Mouse (Mus musculus): ENCODE data around the gene Ap2a1.

Ap2a1 gene

DNA sequence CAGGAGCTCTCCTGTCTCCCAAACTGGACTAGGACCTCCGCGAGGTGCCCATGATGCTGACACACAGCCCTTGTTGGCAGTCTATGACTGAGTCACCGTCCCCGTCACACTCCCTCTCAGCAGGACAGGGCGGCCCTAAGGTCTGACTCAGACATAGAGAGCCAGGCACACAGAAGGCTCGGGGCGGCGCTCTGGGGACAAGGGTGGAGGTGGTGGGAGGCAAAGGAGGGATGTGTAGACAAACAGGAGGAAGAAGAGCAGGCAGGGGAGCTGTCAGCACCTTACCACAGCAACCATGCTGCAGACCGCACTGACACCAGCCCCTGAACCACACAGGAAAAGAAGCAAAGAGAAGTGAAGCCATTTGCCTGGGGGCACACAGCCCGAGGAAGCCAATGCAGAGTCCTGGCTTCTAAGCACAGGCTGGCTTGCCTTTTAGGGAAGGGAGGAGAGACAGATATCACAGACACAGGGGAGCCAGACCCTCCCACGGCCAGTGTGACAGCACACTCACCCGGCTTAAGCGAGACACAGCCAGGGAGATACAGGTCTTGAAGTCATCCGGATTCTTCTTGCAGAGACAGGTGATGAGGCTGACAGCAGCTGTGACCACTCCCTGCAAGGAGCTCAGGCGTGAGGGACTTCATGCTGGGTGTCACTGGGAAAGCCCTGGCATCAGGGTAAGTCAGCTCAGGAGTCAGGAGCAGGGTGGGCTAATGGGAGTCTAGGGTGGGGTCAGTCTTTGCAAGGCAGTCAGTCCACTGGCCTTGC lies 20.4 kb downstream of the Ap2a1 start:
- in situ Hi-C loops (cut with MboI; ENCODE audit: low pct_unique_long_range_greater_than_20kb in 1 of 2, low sequenced_read_pairs in 2 of 2, unreplicated experiment in 1 of 2), result no loop called here

DNA sequence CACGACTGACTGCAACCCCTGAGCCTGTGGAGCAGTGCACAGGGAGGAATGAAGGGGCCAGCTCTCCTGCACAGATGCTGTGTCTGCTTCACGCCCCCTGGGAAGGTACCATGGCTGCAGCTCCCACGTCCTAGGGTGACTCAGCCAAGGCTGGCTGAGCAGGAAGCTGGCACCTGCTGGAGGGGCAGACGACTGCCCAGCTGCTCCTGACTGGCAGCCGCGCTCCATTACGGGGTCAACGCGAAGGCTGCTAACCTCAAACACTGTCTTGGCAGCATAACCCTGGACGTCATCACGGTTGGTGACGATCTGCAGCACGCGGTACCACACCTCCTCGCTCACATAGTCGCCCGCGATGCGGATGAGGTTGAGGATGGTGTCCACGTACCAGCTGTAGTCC lies 23.9 kb downstream of the Ap2a1 start:
- in situ Hi-C loops (cut with MboI; ENCODE audit: low pct_unique_long_range_greater_than_20kb in 1 of 2, low sequenced_read_pairs in 2 of 2, unreplicated experiment in 1 of 2), result no loop called here

DNA sequence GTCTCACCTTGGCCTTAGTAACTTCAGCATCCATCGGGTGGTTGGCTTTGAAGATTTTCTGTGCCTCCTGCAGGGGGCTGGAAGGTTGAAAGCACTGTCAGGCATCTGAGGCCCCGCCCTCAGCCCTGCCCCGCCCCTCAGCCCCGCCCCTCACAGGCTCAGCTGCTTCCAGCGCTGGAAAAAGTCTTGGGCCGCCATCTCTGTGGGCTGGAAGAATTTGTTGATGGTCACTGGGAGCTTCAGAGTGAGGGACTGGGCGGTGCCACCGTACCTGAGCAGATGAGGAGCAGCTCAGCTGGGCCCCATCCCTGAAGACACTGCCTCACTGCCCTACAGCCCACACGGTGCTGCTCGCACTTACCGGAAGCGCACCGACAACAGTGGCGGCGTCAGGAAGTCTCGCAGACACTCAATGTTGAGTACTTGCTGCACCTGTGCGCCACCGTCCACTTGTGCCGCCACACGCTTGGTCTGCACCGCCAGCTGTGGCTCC lies 28.0 kb downstream of the Ap2a1 start:
- in situ Hi-C loops (cut with MboI; ENCODE audit: low pct_unique_long_range_greater_than_20kb in 1 of 2, low sequenced_read_pairs in 2 of 2, unreplicated experiment in 1 of 2), result no loop called here

DNA sequence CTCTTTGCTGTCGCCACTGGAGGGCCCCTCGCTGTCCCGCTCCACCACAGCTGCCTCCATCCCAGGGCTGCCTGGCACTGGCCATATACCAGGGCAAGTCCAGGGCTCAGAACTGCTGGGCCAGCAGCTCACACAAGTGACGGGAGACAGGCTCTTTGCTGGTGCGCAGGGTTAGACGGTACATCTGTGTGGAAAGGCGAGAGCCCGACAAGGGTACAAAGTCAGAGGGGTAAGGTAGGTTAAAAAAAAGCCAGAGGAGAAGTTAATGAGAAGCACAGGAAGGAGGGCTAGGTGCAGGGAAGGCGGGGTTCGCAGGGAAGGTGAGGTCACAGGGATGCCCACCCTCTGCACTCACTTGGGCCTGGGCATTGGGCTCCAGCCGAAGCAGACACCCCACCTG lies 28.7 kb downstream of the Ap2a1 start:
- in situ Hi-C loops (cut with MboI; ENCODE audit: low pct_unique_long_range_greater_than_20kb in 1 of 2, low sequenced_read_pairs in 2 of 2, unreplicated experiment in 1 of 2), result no loop called here

DNA sequence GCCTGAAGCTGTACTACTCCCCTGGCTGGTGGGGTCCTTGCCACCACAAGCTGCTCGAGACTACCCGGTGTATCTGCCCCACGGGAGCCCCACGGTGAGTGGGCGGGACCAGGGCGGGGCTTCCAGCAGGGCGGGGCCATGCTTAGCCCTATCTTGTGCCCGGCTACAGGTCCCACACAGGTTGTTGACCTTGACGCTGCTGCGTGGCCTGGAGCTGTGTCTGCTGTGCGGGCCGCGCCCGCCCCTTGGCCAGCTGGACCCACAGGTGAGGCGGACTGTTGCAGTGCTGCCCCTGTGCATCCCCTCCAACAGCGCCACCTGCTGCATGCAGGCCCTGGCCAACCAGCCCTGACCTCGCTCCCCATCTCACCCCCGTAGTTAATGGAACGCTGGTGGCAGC lies 30.7 kb downstream of the Ap2a1 start:
- in situ Hi-C loops (cut with MboI; ENCODE audit: low pct_unique_long_range_greater_than_20kb in 1 of 2, low sequenced_read_pairs in 2 of 2, unreplicated experiment in 1 of 2), result no loop called here

DNA sequence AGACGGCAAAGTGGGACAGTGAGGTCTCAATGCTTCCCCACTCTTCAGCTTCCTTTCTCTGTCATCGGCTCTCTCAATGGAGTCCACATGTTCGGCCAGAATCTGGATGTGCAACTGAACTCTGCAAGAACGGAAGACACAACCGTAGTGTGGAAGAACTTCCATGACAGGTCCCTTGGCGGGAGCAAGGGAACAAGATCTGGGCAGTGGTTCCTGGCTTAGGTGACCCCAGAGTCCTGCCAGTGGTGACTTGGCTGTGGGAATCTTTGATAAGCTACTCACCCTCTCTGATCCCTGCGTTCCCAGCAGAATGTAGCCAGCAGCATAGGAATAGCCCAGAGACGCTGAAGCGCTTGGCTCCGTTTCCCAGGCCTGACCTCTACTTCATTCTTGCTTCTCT lies 32.8 kb downstream of the Ap2a1 start:
- in situ Hi-C loops (cut with MboI; ENCODE audit: low pct_unique_long_range_greater_than_20kb in 1 of 2, low sequenced_read_pairs in 2 of 2, unreplicated experiment in 1 of 2), result no loop called here

DNA sequence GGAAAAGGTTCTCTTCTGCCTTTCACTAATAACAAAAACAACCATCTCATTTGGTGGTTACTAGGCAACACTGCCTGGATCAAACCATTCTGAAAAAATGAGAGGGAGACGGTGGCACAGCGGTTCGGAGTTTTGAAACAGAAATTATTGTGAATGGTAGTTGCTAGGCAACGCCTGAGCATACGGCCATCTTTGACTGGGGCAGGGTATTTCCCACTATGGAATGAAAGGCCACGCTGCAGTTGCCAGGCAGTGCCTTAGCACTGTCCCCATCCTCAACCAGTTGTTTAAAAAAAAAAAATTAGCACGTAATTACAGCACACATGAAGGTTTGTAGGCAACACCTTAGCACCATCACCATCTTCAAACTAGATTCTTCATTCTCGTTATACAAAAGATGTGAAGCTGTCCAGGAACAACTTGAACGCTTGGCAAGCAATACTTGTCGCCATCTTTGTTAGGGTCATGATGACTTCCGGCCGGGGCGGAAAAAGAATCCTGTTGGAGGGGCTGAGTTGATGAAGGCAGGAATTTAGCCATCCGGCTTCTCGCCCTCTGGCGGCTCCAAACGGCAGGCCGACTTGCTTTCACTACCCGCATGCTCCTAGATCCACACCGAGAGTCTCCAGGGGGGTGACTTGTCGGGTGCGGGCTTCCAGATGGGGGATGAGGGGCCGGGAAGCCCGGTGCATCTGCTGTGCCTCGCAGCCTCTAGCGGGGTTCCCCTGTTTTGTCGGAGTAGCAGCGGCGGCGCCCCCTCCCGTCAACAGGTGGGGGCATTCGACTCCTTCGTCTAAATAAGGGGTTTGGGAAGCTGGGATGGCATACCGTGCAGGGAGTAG lies 33.5 kb downstream of the Ap2a1 start, which contains the start of gene Fuz:
Gene Fuz (plus strand): TSS at position 487 of the 842 bp plus-strand sequence.
- in situ Hi-C loops (cut with MboI; ENCODE audit: low pct_unique_long_range_greater_than_20kb in 1 of 2, low sequenced_read_pairs in 2 of 2, unreplicated experiment in 1 of 2), result no loop called here

DNA sequence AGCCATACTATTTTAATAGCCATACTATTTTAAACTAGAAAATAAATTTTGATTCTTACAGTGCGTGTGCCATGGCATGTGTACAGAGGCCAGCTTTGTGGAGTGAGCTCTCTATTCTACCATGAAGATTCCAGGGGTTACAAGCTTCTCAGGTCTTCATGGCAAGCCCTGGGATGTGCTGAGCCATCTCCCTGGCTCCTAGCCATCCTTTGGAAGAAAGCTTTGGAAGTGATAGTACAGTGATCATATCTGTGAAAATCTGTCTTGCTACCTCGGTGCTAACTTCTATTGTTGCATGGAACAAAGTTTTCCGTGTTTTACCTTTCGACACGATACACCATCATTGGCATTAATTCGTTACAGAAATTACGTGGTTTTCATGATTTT lies 34.1 kb downstream of the Ap2a1 start:
- in situ Hi-C loops (cut with MboI; ENCODE audit: low pct_unique_long_range_greater_than_20kb in 1 of 2, low sequenced_read_pairs in 2 of 2, unreplicated experiment in 1 of 2), result no loop called here

DNA sequence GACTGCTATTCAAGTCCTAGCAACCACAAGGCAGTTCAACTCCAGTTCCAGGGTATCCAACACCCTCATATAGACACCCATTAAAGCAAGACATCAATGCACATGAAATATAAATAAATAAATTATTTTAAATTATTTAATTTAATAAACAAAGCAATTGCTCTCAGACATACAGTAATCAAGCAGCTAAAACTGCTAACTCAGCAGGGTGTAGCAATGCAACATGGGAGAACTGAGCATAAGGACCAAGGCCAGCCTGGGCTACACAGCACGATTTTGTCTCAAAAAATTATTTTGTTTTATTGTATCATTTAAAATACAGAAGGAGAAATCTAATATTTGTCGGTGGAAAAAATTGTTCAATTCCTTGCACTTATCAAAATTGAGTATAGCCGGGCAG lies 35.1 kb downstream of the Ap2a1 start:
- in situ Hi-C loops (cut with MboI; ENCODE audit: low pct_unique_long_range_greater_than_20kb in 1 of 2, low sequenced_read_pairs in 2 of 2, unreplicated experiment in 1 of 2), result no loop called here

DNA sequence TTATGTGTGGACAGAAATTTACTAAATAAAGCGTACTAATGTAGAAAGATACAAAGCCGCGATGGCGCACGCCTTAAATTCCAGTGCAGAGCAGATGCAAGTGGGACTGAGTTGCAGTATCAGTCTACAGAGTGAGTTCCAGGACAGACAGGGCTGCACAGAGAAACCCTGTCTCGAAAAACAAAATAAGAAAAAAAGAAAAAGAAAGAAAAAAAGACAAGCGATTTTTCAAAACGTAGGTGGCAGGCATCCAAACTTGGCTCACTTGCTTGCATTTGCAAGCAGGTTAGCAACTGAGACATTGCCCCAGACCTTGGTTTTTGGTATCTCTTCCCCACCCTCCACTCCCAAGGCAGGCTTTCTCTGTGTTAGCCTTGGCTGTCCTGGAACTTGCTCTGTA lies 36.1 kb downstream of the Ap2a1 start:
- in situ Hi-C loops (cut with MboI; ENCODE audit: low pct_unique_long_range_greater_than_20kb in 1 of 2, low sequenced_read_pairs in 2 of 2, unreplicated experiment in 1 of 2), result no loop called here

DNA sequence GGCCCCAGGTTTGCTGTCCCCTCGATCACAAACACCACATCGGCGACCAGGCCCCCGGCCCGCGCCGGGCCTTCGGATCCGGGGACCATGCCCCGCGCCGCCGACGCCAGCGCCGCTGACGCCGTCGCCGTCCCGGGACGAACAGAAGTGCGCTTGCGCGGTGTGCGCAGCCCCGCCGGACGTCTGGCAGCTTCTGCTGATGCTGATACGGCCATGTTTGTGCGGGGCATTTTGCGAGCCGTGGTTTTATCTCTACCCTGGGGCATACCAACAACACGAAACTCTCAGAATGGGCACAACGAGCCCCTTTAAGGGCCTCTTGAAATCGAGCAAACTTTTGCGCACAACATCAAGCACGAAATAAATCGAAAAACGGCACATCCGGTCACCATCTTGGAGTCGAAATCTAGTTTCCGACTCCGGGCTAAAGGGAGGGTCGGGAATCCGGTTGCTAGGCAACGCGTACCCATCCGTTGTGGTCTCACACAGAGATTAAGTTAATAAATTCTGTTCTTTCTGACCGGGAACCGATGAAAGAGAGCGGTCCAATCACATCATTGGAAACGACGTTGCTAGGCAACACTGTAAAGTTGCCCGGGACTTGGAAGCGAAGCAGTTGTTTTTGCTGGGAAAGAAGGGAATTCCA lies 36.9 kb downstream of the Ap2a1 start, which contains the start of gene Med25:
Gene Med25 (minus strand): TSS at position 437 of the 646 bp plus-strand sequence.
- in situ Hi-C loops (cut with MboI; ENCODE audit: low pct_unique_long_range_greater_than_20kb in 1 of 2, low sequenced_read_pairs in 2 of 2, unreplicated experiment in 1 of 2), result no loop called here

DNA sequence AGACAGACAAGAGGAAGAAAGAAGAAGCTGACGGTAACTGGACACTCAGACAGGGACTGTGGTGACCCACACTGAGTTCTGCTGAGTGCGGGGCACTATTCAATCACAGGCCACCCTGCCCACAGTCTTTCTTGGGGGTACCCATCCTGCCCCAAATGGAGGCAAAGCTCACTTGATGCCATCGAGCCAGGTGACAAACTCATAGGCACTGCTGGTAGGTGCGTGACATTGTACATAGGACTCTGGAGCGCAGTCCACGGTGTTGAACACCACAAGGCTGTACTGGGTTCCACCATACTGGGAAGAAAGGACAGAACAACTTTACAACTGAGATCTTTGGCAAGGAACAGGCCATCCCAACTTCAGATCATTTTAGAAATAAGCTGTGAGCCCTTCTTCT lies 37.7 kb downstream of the Ap2a1 start:
- in situ Hi-C loops (cut with MboI; ENCODE audit: low pct_unique_long_range_greater_than_20kb in 1 of 2, low sequenced_read_pairs in 2 of 2, unreplicated experiment in 1 of 2), result no loop called here

DNA sequence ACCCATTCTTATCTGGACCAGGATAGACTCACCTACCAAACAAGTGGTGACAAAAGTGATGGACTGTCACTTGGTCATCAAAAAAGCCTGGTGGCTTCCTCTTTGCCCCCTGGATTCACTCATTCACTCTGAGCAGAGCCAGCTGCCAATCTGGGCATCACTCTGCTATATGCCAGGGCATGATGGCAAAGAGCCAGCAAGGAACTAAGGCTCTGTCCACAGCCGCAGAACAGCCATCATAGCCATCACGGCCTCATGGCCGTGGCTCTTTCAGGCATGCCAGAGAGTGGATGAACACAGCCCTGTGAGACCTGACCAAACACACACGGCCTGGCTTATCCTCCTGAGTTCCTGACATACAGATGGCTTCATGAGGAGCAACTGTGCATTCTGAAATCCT lies 38.6 kb downstream of the Ap2a1 start:
- in situ Hi-C loops (cut with MboI; ENCODE audit: low pct_unique_long_range_greater_than_20kb in 1 of 2, low sequenced_read_pairs in 2 of 2, unreplicated experiment in 1 of 2), result no loop called here

DNA sequence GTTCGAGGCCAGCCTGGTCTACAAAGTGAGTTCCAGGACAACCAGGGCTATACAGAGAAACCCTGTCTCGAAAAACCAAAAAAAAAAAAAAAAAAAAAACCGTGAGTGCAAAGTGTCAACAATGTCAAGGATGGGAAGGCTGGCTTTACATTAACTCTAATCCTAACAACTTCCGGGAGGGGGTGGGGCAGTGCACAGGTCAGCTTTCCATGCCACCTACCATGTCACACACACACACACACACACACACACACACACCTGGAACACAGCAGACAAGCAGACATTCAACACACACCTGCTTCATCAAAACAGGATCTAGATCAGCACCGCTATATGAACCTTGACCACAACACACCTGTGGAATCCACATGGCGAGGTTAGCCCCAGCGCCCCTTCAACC lies 39.1 kb downstream of the Ap2a1 start:
- in situ Hi-C loops (cut with MboI; ENCODE audit: low pct_unique_long_range_greater_than_20kb in 1 of 2, low sequenced_read_pairs in 2 of 2, unreplicated experiment in 1 of 2), result no loop called here

DNA sequence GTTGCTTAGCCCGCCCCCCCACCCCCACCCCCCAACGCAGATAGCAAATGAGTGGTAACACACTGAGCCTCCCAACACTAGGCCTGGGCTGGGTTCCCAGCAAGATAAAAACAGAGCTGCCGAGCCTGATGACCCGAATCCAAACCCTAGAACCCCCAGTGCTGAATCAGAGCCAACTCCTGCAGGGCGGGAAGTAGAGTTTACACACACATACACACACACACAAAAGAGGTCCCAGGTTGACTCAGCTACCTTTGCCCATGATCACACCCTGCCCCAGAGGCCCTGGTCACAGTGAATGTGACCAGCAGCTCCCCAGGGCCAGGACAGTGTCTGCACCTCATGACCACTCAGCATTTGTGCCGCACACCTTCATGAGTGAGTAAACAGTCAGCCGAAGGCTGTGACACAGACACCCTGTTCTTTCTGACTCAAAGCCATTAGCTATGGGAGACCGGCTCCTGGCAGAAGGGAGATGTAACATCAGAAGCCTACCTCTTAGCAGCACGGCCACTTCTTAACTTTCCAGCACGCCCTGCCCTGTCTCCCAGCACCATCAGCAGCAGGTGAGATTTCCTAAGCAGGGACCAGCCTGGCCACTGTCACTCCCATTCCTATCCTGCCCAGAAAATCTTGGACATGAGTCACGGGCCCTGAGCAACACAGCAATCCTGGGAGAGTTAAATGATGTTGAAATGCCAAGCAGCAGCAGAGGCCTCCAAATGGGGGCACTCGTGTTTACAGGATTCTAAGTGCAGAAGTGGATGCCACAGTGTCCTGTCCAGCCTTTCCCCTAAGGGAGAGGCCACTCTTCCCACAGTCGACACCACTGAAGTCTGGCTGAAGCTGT lies 40.8 kb downstream of the Ap2a1 start:
- in situ Hi-C loops (cut with MboI; ENCODE audit: low pct_unique_long_range_greater_than_20kb in 1 of 2, low sequenced_read_pairs in 2 of 2, unreplicated experiment in 1 of 2), result no loop called here

DNA sequence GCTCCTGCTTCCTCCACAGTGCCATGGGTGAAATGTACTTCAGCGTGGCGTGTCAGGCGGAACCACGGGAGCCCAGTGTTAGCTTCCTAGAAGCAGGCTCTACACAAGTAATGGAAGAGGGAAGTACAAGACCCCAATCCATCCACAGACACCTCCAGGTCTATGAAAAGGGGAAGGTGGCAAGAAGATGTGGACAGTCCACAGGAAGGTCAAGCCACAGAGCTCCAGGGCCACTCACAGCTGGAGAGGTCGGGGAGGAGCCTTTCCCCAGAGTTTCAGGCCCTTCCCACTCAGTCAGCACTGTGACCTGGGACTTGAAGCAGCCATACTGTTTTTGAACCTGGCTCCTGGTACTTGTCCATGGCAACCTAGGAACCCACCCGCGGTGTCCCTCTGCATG lies 42.3 kb downstream of the Ap2a1 start:
- in situ Hi-C loops (cut with MboI; ENCODE audit: low pct_unique_long_range_greater_than_20kb in 1 of 2, low sequenced_read_pairs in 2 of 2, unreplicated experiment in 1 of 2), result no loop called here

DNA sequence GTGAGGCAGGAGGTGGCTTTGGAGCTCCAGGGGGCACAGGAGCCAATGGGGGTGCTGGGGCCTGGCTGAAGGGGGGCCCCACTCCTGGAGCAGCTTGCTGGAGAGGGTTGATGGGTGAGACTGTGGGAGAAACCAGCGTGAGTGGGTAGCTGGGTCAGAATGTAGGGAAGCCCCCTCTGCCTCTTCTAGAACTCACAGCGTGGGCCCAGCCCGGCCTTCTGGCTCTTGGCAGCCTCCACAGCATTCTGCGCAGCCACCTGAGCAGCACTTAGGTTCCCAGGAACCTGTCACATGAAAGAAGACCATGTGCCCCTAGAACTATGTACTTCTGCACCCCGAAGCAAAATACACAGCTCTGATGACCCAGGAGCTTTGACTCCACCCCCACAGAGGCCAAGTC lies 44.7 kb downstream of the Ap2a1 start:
- in situ Hi-C loops (cut with MboI; ENCODE audit: low pct_unique_long_range_greater_than_20kb in 1 of 2, low sequenced_read_pairs in 2 of 2, unreplicated experiment in 1 of 2), result no loop called here

DNA sequence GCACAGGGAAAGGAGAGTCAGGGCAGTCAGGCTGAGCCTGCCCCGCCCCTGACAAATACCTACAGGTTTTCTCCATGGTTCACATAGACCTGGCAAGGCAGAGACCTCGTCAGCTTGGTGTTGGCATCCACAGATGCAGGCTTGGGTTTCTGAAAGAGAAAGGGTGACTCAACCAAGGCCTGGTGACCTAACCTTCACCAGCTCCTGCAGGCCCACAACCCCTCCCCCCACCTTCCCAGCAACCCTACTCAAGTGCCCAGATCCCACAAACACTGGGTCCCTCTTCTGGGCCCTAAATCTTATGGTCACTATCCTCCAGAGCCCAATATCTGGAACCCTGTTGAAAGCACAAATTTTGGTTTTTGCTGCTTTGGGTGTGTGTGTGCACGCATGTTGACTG lies 46.3 kb downstream of the Ap2a1 start:
- in situ Hi-C loops (cut with MboI; ENCODE audit: low pct_unique_long_range_greater_than_20kb in 1 of 2, low sequenced_read_pairs in 2 of 2, unreplicated experiment in 1 of 2), result no loop called here
